Mouse (Mus musculus) yolk sac, embryonic 10.5 days (tissue): ENCODE data around the gene Acadm.

Experiments
- DNase-seq: peaks from one replicate; pipeline ENCODE4 v3.0.0-alpha.2; 2017; ENCODE audit warnings: low spot score

Acadm gene

DNA sequence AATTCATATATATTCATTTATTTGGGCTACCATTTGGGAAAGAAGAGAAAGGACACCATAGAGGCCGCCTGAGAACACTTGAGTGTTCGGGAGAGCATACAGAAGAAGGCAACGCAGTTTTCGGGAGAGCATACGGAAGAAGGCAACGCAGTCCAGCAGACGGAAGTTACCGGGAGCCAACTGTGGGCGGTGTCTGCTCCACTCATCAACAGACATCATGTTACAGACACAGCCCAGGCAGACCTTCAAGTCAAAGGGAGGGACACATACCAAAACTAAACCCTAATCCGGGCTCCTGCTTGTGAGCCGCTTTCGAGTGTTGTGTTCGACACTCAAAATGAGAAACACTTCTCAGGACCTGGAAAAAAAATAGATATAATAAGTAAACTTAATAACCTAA lies 2.8 kb downstream of the Acadm start:
- no peak for DNase-seq

DNA sequence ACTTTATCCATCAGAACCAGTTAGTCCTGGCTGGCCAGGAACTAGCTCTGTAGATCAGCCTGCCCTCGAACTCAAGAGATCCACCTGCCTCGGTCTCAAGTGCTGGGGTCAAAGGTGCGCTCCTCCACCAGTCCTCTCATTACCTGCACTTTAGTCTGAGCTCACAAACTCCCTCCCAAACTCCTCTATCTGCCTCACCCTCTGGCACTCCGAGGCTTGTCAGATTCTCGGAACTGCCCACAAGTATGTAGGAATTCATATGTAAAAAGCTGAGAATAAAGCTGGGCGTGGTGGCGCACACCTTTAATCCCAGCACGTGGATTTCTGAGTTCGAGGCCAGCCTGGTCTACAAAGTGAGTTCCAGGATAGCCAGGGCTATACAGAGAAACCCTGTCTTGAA lies 3.9 kb downstream of the Acadm start:
- DNase-seq: no peak

- DNase-seq: no peak
Observed at GRCm38 (mm10) chr3:153940021-153940420, 4.4 kb downstream of the Acadm start.

DNA sequence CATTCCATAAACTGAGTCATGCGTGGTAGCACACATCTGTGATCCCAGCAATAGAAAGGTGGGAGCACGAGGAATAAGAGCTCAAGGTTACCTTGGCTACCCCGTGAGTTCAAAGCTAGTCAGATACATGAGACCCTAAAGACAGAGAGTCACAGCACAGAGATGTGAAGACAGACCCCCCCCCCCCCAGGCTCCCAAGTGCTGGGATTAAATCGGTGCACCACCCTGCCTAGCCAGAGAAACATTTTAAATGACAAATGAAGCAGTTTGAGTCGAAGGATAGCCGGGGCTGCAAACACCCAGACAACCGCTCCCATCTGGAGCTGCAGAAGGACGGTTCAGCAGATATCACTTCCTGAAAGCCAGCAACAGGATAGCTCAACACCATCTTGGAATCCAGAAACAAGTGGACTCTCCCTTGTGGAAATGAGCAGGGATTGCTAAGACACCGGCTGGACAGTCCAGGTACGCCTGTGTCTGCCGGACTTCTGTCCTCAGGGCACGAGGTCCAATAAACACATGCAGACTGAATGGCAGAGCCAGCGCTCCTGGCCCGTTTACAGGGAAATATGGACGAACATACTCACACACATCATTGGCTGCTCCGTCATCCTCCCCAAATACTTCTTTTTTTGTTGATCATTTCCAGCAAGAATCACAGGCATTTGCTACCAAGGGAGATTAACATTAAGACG lies 7.2 kb downstream of the Acadm start:
- no peak for DNase-seq

DNA sequence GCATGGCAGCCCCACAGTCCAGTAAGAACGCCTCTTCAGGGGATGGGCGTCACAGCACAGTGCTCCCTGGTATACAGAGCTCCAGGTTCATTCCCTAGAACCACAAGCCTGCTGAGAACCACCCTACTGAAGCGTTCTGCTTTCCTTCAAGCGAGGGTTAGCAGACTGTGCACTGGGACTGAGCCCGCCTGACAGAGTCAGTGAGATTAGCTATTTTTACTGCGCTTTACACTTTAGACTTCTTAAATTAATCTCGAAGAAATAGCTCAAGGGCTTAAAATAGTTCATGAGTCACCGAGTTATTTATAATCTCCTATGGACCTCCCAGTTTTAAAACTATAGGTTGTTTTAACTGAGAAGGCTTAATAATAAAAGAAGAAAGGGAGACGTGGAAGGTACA lies 8.6 kb downstream of the Acadm start:
- DNase-seq: no peak

- no peak for DNase-seq
Observed at GRCm38 (mm10) chr3:153932461-153932860, 12.0 kb downstream of the Acadm start.

GRCm38 (mm10) chr3:153929526-153929925 lies 14.9 kb downstream of the Acadm start:
- no peak for DNase-seq

DNA sequence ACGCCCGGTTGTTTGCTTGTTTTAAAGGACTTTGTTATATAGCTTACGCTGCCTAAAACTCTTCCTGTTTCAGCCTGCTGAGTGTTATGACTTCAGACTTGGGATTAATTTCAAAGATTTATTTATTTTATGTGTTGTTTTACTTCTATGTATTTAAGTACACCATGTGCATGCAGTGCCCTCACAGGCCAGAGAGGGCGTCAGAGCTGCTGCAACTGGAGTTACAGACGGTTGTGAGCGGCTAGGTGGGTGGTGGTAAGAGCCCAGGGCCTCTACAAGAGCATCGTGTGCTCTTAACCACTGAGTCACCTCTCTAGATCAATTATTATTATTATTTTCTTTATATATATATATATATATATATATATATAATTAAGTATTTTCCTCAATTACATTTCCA lies 18.1 kb downstream of the Acadm start:
- no peak for DNase-seq

DNA sequence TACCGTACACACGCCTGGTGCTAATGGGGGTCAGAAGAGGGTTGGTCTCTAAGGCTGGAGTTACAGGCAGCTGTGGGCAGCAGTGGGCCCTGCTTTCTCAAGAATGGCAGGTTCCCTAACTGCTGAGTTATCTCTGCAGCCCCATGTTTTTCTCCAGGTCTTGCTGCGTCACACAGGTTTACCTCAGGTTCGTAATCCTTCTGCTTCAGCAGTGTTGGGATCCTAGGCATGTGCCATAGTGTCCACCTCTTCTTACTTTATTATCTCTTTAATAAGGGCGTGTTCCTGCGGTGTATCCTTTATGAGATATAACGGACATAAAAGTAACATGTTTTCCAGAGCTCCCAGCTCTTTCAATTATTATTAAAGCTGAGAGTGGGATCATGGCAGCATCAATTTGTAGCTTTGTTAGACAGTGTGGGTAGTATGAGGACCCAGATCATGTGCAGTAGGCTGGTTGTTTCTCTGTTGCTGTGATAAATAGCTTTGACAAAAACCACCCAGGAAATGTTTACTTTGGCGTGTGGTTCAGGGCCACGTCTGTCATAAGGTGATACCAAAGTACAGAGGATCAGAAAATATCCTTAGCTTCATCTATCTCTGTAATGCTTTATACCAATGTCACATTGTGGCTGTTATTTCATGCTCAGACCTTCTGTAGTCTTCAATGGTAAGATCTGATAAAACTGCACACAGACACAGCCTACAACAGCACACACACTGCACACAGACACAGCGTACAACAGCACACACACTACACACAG lies 23.1 kb downstream of the Acadm start:
- DNase-seq: no peak

DNA sequence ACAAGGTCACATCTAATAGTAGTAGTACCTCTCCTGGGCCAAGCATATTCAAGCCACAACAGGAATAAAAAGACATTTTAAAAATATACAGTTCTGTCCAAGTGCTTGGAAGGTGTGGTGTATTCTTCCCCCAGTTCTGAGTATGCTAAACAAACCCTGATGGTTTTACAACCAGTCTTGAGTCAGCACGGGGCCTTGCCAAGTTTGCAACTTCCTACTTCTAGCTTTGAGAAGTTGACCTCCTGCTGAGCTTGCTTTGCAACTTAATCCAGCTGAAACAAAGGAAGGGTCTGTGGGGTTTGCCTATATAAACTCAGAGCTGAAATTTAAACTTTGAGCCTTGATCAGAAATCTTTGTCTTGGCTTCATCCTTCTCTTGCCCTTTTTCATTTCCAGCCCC lies 27.2 kb downstream of the Acadm start:
- DNase-seq: no peak

DNA sequence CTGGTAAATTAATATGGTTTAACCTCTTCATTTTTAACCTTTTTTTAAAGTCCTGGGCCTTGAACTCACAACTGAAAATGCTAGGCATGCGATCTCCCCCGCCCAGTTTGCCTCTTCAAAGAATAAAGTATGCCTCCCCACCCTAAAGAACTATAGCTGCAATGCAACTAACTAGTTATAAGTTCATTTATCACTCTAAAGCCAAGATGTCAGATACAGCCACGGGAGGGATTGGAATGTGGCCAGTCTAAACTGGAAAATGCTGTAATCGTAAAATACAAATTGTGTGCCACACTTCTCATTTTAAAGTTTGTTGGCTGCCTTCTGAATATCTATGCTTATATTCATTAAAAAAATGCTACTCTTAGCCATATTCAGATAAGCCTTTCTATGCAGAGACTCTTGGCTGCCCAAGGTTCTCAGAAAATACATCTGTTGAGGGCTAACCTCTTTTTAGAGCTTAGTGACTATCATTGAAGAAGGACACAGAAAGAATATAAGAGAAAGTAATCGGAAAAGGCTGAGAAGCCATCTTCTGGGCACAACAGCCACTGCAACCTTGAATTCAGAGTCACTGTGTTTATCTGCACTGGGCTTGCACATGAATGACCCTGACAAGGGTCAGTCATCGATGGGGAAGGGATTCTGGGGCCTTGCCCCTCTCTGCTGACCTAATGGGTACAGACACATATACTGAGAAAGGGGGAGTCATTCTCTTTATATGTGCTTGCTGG lies 30.8 kb downstream of the Acadm start:
- no peak for DNase-seq

GRCm38 (mm10) chr3:153912546-153913509 lies 31.6 kb downstream of the Acadm start, which contains the start of gene Rabggtb:
Gene Rabggtb, minus strand, starts transcription at chr3:153913009.
- peak; percentile 93 for DNase-seq

GRCm38 (mm10) chr3:153911882-153912440 lies 32.5 kb downstream of the Acadm start:
- no peak for DNase-seq

- no peak for DNase-seq
Observed at GRCm38 (mm10) chr3:153911197-153911881, 33.1 kb downstream of the Acadm start.

GRCm38 (mm10) chr3:153910489-153910888 lies 33.9 kb downstream of the Acadm start:
- DNase-seq: peak; percentile 40

GRCm38 (mm10) chr3:153908919-153909318 lies 35.5 kb downstream of the Acadm start:
- no peak for DNase-seq

GRCm38 (mm10) chr3:153906136-153906871 lies 38.1 kb downstream of the Acadm start, which contains the start of gene Msh4:
Gene Msh4, minus strand, starts transcription at chr3:153906138.
- no peak for DNase-seq

GRCm38 (mm10) chr3:153905251-153906135 lies 38.9 kb downstream of the Acadm start:
- DNase-seq: peak; percentile 44

DNA sequence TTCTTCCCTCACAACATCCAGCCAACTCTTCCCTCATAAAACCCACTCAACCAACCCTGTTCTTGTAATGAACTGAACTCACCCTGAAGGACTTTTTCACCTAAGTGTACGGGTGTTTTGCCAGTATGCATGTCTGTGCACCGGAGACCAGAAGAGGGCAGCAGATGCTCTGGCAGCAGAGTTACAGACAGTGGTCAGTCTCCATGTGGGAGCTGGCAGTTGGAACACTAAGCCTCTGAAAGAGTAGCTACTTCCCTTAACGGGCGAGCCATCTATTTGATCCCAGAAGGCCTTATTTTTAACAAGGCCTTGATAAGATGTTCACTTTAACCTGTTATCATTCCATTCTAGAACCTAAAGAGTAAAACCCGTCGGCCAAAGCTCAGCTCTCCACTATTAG lies 39.8 kb downstream of the Acadm start:
- peak; percentile 62 for DNase-seq
